Mouse (Mus musculus) frontal cortex, adult (tissue): ENCODE measurements at regions not wholly inside any gene's neighbourhood (a gene's known extent, or its start where the extent isn't known, plus 50 kb on each side); places are given as distances from the start of the nearest gene placed in this dataset.

Experiments used
- ATAC-seq: cut with Nextera tagmentation; 2 replicates; pipeline ENCODE4 v1.9.2; 2017; ENCODE audit warnings: mild to moderate bottlenecking, moderate library complexity, mixed read lengths; ENCODE audit not compliant: low TSS enrichment

DNA sequence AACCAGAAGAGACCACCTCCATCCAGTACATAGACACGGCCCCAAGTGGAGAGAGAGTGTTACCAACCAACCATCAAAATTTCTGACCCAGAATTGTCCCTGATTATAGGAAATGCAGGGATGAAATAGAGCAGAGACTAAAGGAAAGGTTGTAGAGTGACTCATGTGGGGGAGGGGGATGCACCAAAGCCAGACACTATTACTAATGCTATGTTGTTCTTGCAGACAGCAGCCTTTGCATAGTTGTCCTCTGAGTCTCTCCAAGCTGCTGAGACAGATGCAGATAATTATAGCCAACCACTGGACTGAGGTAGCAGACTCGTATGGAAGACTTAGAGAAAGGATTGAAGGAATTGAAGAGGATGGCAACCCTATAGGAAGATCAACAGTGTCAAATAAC, 274.6 kb upstream of the 4930595M18Rik start:
- no peak for ATAC-seq

DNA sequence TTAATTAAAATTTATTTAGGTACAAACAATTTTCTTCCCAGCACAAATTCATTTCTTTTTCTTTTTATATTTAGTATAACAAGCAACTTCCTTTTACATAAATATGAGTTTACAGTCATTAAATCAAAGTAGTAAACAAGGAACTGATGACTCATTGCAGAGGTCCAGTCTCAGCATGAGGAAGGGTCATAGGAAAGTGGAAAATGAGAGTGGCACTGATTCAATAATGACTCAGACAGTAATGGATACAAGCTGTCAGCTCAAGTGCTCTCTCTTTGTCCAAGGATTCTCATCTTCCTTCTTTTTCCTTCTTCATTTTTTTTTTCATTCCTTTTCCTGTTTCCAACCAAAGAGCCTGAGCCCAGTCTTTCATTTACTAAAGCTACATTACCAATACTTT, 271.9 kb upstream of the 4930595M18Rik start:
- no peak for ATAC-seq

DNA sequence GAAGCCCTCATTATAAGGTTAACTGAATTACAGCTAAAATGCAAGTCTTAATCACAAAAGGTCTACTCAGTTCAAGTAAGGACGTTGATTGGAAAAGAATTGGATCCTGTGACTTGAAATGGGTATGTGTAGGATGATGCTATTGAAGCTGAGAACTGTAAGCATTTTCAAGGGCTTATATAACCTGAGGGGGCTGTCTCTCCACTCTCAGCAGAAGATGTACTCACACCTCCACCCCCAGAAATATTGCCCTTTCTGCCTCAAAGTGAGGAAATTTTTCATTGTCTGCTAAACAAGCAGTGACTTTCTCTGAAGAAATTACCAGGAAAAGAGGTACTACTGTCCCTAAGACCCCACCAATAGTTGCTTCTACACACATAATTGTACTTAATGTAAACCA, 246.1 kb upstream of the 4930595M18Rik start:
- peak; percentile 90 for ATAC-seq
